Mouse (Mus musculus) kidney, postnatal 0 days (tissue): ENCODE measurements around the gene Ankrd49. TPM values are rescaled to one million over a fixed set of nuclear protein-coding genes. Genes with fewer than 3 reads are reported as not detected.
A peak's percentile ranks its signal among the peaks of the same experiment; 100 is the strongest.

Experiments
- ATAC-seq: fragments of 200-750 bp; cut with Nextera tagmentation; replicated peaks from 2 replicates; pipeline ENCODE4 v1.8.0; 2017; ENCODE audit warnings: low read depth, moderate number of reproducible peaks, moderate TSS enrichment, moderate library complexity; ENCODE audit not compliant: low FRiP score
- DNase-seq: peaks from one replicate; pipeline ENCODE4 v3.0.0-alpha.2; 2016; ENCODE audit warnings: low spot score
- H3K27ac ChIP-seq: fragments of 300-500 bp; sonication (generic); 2 replicates; pipeline ENCODE4 v1.5.1; 2014; ENCODE audit warnings: mild to moderate bottlenecking
- H3K27me3 ChIP-seq: fragments of 300-500 bp; sonication (generic); 2 replicates; pipeline ENCODE4 v1.6.1; 2014; ENCODE audit warnings: low read length, mixed read lengths; ENCODE audit not compliant: insufficient read depth
- H3K36me3 ChIP-seq: fragments of 300-500 bp; sonication (generic); 2 replicates; pipeline ENCODE4 v1.6.1; 2014; ENCODE audit warnings: low read length, mixed read lengths; ENCODE audit not compliant: insufficient read depth
- H3K4me1 ChIP-seq: fragments of 300-500 bp; sonication (generic); replicated peaks from 2 replicates; pipeline ENCODE4 v1.6.1; 2014; ENCODE audit warnings: antibody characterized with exemption, low read length, mixed read lengths; ENCODE audit not compliant: insufficient read depth
- H3K4me2 ChIP-seq: fragments of 300-500 bp; sonication (generic); 2 replicates; pipeline ENCODE4 v1.6.1; 2014; ENCODE audit warnings: mild to moderate bottlenecking, low read length, moderate library complexity, mixed read lengths
- H3K4me3 ChIP-seq: fragments of 300-500 bp; sonication (generic); replicated peaks from 2 replicates; pipeline ENCODE4 v1.5.1; 2014; ENCODE audit warnings: low read depth, low read length
- H3K9ac ChIP-seq: fragments of 300-500 bp; sonication (generic); 2 replicates; pipeline ENCODE4 v1.6.1; 2014; ENCODE audit warnings: low read depth, low read length
- H3K9me3 ChIP-seq: fragments of 300-500 bp; sonication (generic); replicated peaks from 2 replicates; pipeline ENCODE4 v1.6.1; 2016; ENCODE audit warnings: low read length, inconsistent platforms, mixed read lengths
- CTCF ChIP-seq: IDR thresholded peaks from 2 replicates; pipeline ENCODE4 v1.5.1; 2016; ENCODE audit warnings: antibody characterized with exemption, low read depth, mild to moderate bottlenecking, moderate library complexity
- WGBS: fragments of 180-500 bp; shearing (Covaris S2); extraction: QIAGEN DNeasy Blood & Tissue Kit; methylation state at CpG from one replicate; pipeline ENCODE4 v1.1.7; 2014; 5-methylcytosine and 5-hydroxymethylcytosine counted together
- polyA plus RNA-seq: library from polyadenylated mRNA; unstranded; fragments of >200 nt; fragmentation: Nextera tagmentation; extraction: Ambion mirVana; gene quantifications from 2 replicates; pipeline ENCODE4 v1.2.1, GENCODE M21; 2015

The Ankrd49 gene
- polyA plus RNA-seq, 1 experiment from 2014 or later = 40.7 TPM

DNA sequence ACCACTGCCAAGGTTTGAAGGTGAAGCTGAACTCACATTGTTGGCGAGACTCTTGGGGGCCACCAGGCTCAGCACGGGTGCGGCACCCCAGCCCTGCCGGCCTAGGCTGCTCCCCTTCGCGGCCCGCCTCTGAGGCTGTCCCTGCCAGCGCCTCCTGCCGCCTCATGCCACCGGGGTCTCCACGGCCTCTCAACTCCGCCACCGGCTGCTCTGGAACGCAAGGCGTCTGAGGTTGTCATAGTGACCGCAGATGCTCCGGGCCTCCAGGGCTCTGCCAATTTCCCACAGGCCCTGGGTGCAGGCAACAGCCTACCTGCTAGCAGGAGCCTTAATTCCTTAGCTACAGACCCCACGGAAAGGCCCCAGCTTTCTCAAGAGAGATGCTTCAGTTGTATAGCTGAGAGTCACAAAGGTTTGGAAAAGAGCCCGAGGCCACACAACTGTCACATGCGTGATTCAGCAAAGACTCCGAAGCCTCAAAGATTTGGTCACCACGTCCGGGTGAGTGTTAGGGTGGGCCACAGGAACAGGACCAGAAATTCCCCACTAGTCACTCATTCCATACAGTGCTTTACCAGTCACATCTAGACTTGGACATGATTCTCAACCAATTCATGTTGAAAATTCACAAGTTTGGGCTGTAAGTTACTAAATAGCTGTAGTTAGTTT, 13.7 kb downstream of the Ankrd49 start, which contains the start of gene 1700012B09Rik:
TSS of gene 1700012B09Rik (minus strand) at position 228 of the 669 bp plus-strand sequence.
- Histone ChIP-seq H3K4me2 (no peak within 1 kb of the TSS), H3K9ac (no peak within 1 kb of the TSS)
- ATAC-seq = no peak

DNA sequence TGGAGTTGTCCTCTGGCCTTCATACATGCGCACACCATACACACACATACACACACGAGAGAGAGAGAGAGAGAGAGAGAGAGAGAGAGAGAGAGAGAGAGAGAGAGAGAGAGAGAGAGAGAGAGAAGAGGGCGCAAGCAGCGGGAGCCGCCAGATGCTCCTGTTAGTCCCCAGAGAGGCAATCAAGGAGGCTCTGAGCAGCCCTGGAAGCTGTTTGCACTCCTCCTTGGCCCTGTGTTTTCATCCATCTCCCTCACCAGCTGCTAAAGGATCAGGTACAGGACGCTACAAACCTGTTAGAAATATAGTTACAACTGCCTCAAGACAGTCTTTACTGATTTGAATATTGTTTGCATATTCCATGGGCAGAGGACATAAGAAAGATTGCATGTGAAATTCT, 14.8 kb downstream of the Ankrd49 start:
- H3K4me1 ChIP-seq = peaks cover 5% of the 10 kb centered on the region; the same call in 1 of the 2 replicates
- no peak overlapping the region for H3K27ac ChIP-seq
- H3K9me3 ChIP-seq = no peaks in the 10 kb centered on the region
- 57% methylated on average over 6 of the region's 6 CpGs for WGBS
- H3K4me3 ChIP-seq = no peak overlapping the region
- DNase-seq = no peak
- H3K9ac ChIP-seq = no peak overlapping the region
- no peaks in the 10 kb centered on the region for H3K36me3 ChIP-seq
- no peak overlapping the region for H3K4me2 ChIP-seq
- H3K27me3 ChIP-seq = no peaks in the 10 kb centered on the region
- no peak for ATAC-seq
- TF ChIP-seq CTCF = no peak

More for the DNA sequence above, 13.7 kb downstream of the Ankrd49 start, which contains the start of gene 1700012B09Rik:
- Histone ChIP-seq H3K27me3 (no peaks in the 10 kb centered on the region), H3K4me1 (peaks cover 5% of the 10 kb centered on the region; the same call in 1 of the 2 replicates), H3K27ac (no peak within 1 kb of the TSS), H3K4me3 (no peak within 1 kb of the TSS), H3K36me3 (no peaks in the 10 kb centered on the region), H3K9me3 (no peaks in the 10 kb centered on the region)
- no peak for DNase-seq
- TF ChIP-seq CTCF = no peak
- 18% methylated on average over 23 of the region's 23 CpGs for WGBS

DNA sequence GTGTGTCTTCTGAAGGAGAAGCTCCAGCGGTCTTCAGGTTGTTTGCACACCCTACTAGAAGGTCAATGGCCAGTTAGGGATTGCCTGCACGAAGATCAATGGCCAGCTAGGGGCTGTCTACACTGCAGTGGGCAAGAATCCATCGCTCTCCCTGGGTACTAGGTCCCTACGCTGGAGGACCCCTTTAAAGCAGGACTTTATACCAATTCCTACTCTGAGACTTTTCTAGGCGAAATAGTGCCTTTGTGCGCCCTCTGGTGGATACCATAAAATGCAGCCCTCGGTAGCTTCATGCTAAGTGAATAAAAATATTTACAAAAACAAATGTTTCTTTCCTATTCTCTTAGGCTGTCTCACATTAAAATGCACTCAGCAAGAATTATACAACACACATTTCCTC, 19.9 kb downstream of the Ankrd49 start:
- H3K27me3 ChIP-seq = no peaks in the 10 kb centered on the region
- peak; percentile 85 for TF ChIP-seq CTCF
- peak; percentile 69 for DNase-seq

DNA sequence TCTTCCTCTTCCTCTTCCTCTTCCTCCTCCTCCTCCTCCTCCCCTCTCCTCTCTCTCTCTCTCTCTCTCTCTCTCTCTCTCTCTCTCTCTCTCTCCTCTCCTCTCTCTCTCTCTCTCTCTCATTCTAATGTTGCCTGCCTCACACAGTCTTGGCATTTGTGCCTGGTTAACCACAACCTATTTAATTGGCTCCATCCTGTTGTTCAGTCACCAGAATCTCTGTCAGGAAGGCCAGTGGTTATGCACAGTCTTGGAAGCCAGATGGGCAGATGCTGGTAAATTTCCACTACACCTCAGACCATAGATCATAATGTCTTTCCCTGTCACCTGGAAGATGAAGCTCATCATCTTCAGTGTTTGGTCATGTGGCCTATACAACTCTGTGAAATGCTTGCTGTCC, 25.4 kb downstream of the Ankrd49 start:
- no peaks in the 10 kb centered on the region for H3K36me3 ChIP-seq
- no peak for TF ChIP-seq CTCF
- DNase-seq (no peak), ATAC-seq (no peak)
- H3K4me2 ChIP-seq = no peak overlapping the region
- no peaks in the 10 kb centered on the region for H3K4me1 ChIP-seq
- H3K27me3 ChIP-seq = no peaks in the 10 kb centered on the region
- H3K9ac ChIP-seq = no peak overlapping the region
- H3K4me3 ChIP-seq = no peak overlapping the region
- H3K27ac ChIP-seq = no peak overlapping the region
- H3K9me3 ChIP-seq = no peaks in the 10 kb centered on the region

More for the DNA sequence above, 19.9 kb downstream of the Ankrd49 start:
- Histone ChIP-seq H3K4me3 (no peak overlapping the region), H3K9ac (no peak overlapping the region), H3K4me1 (no peaks in the 10 kb centered on the region), H3K27ac (no peak overlapping the region), H3K9me3 (no peaks in the 10 kb centered on the region), H3K4me2 (no peak overlapping the region), H3K36me3 (no peaks in the 10 kb centered on the region)
- ATAC-seq = no peak
- 20% methylated on average over 7 of the region's 7 CpGs for WGBS

DNA sequence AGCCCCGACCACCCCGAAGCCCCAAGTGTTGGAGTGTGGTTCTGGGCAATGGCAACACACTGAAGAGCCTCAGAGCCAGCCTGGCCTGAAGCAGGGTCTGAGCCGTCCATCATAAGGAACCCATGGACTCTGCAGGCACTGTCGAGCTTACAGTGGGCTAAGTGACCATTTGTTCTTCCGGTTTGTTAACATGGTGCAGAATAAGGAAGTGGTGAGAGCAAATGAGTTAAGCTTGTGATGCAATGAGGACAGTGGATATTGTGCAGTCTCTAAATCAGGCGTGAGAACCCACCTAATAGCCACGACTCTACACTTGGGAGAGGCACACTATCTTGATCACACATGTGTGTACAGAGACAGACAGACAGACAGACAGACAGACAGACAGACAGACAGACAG, 26.1 kb downstream of the Ankrd49 start:
- no peak overlapping the region for H3K9ac ChIP-seq
- no peak overlapping the region for H3K4me2 ChIP-seq
- ATAC-seq (no peak; the same call in 1 of the 2 replicates), DNase-seq (no peak)
- 70% methylated on average over 7 of the region's 7 CpGs for WGBS
- TF ChIP-seq CTCF = no peak
- no peaks in the 10 kb centered on the region for H3K27me3 ChIP-seq
- no peaks in the 10 kb centered on the region for H3K9me3 ChIP-seq
- H3K4me3 ChIP-seq = no peak overlapping the region
- no peaks in the 10 kb centered on the region for H3K36me3 ChIP-seq
- no peaks in the 10 kb centered on the region for H3K4me1 ChIP-seq
- no peak overlapping the region for H3K27ac ChIP-seq

DNA sequence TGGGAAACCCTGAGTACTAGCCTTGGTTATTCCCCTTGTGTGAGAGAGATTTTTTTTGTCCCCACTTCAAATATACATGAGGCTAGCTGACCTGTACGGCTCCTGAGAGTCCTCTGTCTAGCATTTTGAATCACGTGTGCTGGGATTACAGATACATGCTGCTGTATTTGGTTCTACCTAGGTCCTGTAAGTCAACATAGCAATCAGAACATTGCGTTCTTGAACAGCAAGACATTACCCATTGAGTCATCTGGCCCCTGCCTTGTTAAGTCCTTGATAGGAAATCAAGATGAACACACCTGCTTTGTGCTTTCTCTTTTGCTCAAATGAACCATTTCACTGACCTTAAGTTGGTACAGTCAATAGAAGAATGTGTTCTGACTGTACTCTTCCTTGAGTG, 30.2 kb downstream of the Ankrd49 start:
- no peak overlapping the region for H3K4me3 ChIP-seq
- H3K9ac ChIP-seq = no peak overlapping the region
- ATAC-seq (no peak), DNase-seq (no peak)
- no peak for TF ChIP-seq CTCF
- no peak overlapping the region for H3K4me2 ChIP-seq
- WGBS = 88% methylated on average over 3 of the region's 3 CpGs
- H3K4me1 ChIP-seq = peaks cover 11% of the 10 kb centered on the region
- no peaks in the 10 kb centered on the region for H3K27me3 ChIP-seq
- no peaks in the 10 kb centered on the region for H3K9me3 ChIP-seq
- no peaks in the 10 kb centered on the region for H3K36me3 ChIP-seq
- no peak overlapping the region for H3K27ac ChIP-seq

DNA sequence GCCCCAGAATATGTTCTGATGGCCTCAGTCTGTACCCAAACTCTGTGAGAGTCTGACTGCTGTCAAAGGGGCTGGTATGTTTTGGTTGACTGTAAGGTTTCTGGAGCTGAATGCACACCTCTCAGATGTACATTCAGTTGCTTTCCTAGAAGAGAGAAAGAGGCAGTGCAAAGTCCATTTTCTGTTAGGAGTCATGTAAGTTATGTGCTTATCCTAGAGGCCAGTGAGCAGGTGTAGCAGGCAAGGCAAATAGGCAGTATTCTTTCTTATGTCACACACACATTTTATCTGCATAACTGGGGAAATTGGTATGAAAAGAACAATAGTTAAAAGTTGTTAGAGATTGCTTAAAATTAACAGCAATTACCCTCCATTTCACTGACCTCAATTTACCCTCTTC, 30.7 kb downstream of the Ankrd49 start:
- Histone ChIP-seq H3K27me3 (no peaks in the 10 kb centered on the region), H3K9me3 (no peaks in the 10 kb centered on the region), H3K27ac (no peak overlapping the region), H3K36me3 (no peaks in the 10 kb centered on the region), H3K9ac (no peak overlapping the region), H3K4me2 (no peak overlapping the region), H3K4me3 (no peak overlapping the region), H3K4me1 (peaks cover 11% of the 10 kb centered on the region)
- TF ChIP-seq CTCF = no peak
- ATAC-seq (no peak), DNase-seq (no peak)
